Mouse (Mus musculus): ENCODE results near the gene Irf2. TPM values are rescaled to one million over a fixed set of nuclear protein-coding genes. Genes with fewer than 3 reads are reported as not detected.

Gene Irf2
- polyA plus RNA-seq, 1 experiment = 29.9 TPM

DNA sequence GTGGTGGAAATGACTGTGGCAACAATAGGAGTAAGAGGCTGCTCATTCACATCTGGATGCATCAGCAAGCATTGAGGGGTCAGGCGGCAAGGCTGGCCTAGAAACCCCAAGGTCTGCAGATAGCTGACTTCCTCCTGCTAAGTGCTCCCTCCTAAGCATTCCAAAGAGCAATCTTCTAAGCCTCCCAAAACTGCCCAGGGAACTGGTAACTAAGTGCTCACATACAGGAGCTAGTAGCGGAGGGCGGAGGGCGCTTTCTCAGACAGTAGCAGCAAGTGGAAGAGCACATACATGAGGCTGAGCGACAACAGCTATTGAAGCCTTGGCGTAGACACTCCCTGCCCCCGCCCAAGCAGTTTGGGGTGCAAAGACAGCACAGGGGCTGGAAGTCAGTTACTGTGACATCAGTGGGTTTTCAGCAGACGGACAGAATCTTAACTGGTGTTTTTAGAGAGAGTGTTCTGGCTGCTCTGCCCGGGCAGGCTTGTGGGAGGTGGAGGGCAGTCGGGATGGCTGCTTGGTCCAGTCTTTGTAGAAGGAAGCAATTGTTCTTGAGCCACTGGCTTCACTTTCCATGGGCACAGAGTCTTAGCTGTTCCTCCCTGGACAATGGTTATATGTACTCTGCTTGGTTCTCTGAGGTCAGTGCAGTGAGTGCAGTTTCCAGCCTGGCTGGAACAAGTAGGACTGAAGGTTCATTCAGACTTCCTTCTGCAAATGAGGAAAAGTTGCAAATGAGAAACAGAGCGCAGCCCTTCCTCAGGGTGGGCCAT lies 30.1 kb downstream of the Irf2 start:
- no peaks in the 10 kb centered on the region for H3K27me3 ChIP-seq (replicated peaks)
- peaks cover 83% of the 10 kb centered on the region for H3K4me1 ChIP-seq
- H3K9me3 ChIP-seq = peaks cover 4% of the 10 kb centered on the region; the same call in 1 of the 2 replicates
- peak overlapping the region; percentile 53 for H3K4me3 ChIP-seq (replicated peaks)
- TF ChIP-seq FLI1 (IDR thresholded peaks at IDR 0.05; ENCODE audit: low read length) (no peak), GATA1 (IDR thresholded peaks at IDR 0.05; ENCODE audit: borderline replicate concordance, low read length) (no peak)
- peaks cover 78% of the 10 kb centered on the region for H3K36me3 ChIP-seq (replicated peaks; ENCODE audit: low read length)

- Histone ChIP-seq H3K4me3 (replicated peaks) (no peak overlapping the region), H3K27me3 (replicated peaks) (no peaks in the 10 kb centered on the region), H3K9me3 (peaks cover 5% of the 10 kb centered on the region; the same call in 1 of the 2 replicates), H3K36me3 (replicated peaks; ENCODE audit: low read length) (peaks cover 82% of the 10 kb centered on the region), H3K4me1 (peaks cover 75% of the 10 kb centered on the region)
- TF ChIP-seq FLI1 (IDR thresholded peaks at IDR 0.05; ENCODE audit: low read length) (no peak), GATA1 (IDR thresholded peaks at IDR 0.05; ENCODE audit: borderline replicate concordance, low read length) (no peak)
These were observed 31.5 kb downstream of the Irf2 start for GRCm38 (mm10) chr8:46770905-46771516.

- Histone ChIP-seq H3K27me3 (replicated peaks) (no peaks in the 10 kb centered on the region), H3K4me1 (peaks cover 61% of the 10 kb centered on the region), H3K4me3 (replicated peaks) (peak overlapping the region; percentile 19), H3K36me3 (replicated peaks; ENCODE audit: low read length) (peaks cover 75% of the 10 kb centered on the region), H3K9me3 (peaks cover 5% of the 10 kb centered on the region; the same call in 1 of the 2 replicates)
- TF ChIP-seq FLI1 (IDR thresholded peaks at IDR 0.05; ENCODE audit: low read length) = no peak
- TF ChIP-seq GATA1 (IDR thresholded peaks at IDR 0.05; ENCODE audit: borderline replicate concordance, low read length) = no peak
These were observed 33.3 kb downstream of the Irf2 start for GRCm38 (mm10) chr8:46772801-46773200.

- H3K4me1 ChIP-seq = peaks cover 59% of the 10 kb centered on the region
- no peak overlapping the region for H3K4me3 ChIP-seq (replicated peaks)
- H3K27me3 ChIP-seq (replicated peaks) = no peaks in the 10 kb centered on the region
- TF ChIP-seq FLI1 (IDR thresholded peaks at IDR 0.05; ENCODE audit: low read length) (no peak), GATA1 (IDR thresholded peaks at IDR 0.05; ENCODE audit: borderline replicate concordance, low read length) (no peak)
- peaks cover 5% of the 10 kb centered on the region; the same call in 1 of the 2 replicates for H3K9me3 ChIP-seq
- peaks cover 83% of the 10 kb centered on the region for H3K36me3 ChIP-seq (replicated peaks; ENCODE audit: low read length)
These were observed 38.4 kb downstream of the Irf2 start for GRCm38 (mm10) chr8:46777760-46778460.

- no peaks in the 10 kb centered on the region for H3K9me3 ChIP-seq
- no peaks in the 10 kb centered on the region for H3K27me3 ChIP-seq (replicated peaks)
- TF ChIP-seq GATA1 (IDR thresholded peaks at IDR 0.05; ENCODE audit: borderline replicate concordance, low read length) = no peak
- no peak for TF ChIP-seq FLI1 (IDR thresholded peaks at IDR 0.05; ENCODE audit: low read length)
- peaks cover 66% of the 10 kb centered on the region for H3K36me3 ChIP-seq (replicated peaks; ENCODE audit: low read length)
- no peak overlapping the region for H3K4me3 ChIP-seq (replicated peaks)
- H3K4me1 ChIP-seq = peaks cover 74% of the 10 kb centered on the region
These were observed 41.6 kb downstream of the Irf2 start for GRCm38 (mm10) chr8:46781067-46781657.

GRCm38 (mm10) chr8:46782254-46782653 lies 42.7 kb downstream of the Irf2 start:
- H3K4me3 ChIP-seq (replicated peaks) = peak overlapping the region; percentile 38
- no peaks in the 10 kb centered on the region for H3K27me3 ChIP-seq (replicated peaks)
- no peaks in the 10 kb centered on the region for H3K9me3 ChIP-seq
- TF ChIP-seq GATA1 (IDR thresholded peaks at IDR 0.05; ENCODE audit: borderline replicate concordance, low read length) (no peak), FLI1 (IDR thresholded peaks at IDR 0.05; ENCODE audit: low read length) (no peak)
- peaks cover 84% of the 10 kb centered on the region for H3K4me1 ChIP-seq
- H3K36me3 ChIP-seq (replicated peaks; ENCODE audit: low read length) = peaks cover 68% of the 10 kb centered on the region

DNA sequence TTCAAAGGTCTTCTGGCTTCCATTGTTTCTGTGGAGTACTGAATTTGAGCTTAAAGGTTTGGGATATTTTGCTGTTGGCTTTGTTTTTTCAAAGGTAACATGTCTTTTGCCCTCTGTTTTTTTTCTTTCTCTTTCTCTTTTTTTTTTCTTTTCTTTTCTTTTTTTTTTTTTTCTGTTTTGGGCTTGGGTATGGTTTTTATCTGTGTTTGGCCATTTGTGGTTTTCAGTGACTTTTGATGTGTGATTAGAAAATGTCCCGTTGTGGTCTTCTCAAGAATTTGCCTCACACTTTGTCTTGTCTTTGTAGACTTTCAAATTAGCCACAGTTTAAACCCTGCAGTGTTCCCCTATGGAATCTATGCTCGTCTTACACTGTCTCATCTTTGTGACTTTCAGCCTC lies 45.5 kb downstream of the Irf2 start:
- Histone ChIP-seq H3K4me3 (replicated peaks) (no peak overlapping the region), H3K4me1 (peaks cover 93% of the 10 kb centered on the region), H3K36me3 (replicated peaks; ENCODE audit: low read length) (peaks cover 63% of the 10 kb centered on the region), H3K27me3 (replicated peaks) (no peaks in the 10 kb centered on the region), H3K9me3 (no peaks in the 10 kb centered on the region)
- TF ChIP-seq FLI1 (IDR thresholded peaks at IDR 0.05; ENCODE audit: low read length) (no peak), GATA1 (IDR thresholded peaks at IDR 0.05; ENCODE audit: borderline replicate concordance, low read length) (no peak)

DNA sequence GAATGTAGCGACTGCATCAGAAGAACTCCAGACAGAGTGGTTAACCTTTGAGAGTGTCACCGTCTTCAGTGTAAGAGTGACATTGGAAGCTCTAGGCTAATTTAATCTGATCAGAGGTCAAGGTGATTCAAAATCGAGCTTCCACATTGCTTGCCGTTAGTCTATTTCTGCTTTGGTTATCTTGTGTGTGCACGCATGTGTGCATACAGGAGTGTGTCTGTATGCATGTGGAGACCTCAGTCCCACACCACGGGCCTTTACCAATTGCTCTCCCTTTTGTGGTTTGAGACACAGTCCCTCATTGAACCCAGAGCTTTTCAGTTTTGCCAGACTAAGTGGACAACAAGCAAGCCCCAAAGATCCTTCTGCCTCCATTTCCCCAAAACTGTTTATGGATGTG lies 46.4 kb downstream of the Irf2 start:
- Histone ChIP-seq H3K27me3 (replicated peaks) (no peaks in the 10 kb centered on the region), H3K9me3 (no peaks in the 10 kb centered on the region), H3K36me3 (replicated peaks; ENCODE audit: low read length) (peaks cover 56% of the 10 kb centered on the region), H3K4me1 (peaks cover 93% of the 10 kb centered on the region), H3K4me3 (replicated peaks) (no peak overlapping the region)
- TF ChIP-seq FLI1 (IDR thresholded peaks at IDR 0.05; ENCODE audit: low read length) (no peak), GATA1 (IDR thresholded peaks at IDR 0.05; ENCODE audit: borderline replicate concordance, low read length) (no peak)

DNA sequence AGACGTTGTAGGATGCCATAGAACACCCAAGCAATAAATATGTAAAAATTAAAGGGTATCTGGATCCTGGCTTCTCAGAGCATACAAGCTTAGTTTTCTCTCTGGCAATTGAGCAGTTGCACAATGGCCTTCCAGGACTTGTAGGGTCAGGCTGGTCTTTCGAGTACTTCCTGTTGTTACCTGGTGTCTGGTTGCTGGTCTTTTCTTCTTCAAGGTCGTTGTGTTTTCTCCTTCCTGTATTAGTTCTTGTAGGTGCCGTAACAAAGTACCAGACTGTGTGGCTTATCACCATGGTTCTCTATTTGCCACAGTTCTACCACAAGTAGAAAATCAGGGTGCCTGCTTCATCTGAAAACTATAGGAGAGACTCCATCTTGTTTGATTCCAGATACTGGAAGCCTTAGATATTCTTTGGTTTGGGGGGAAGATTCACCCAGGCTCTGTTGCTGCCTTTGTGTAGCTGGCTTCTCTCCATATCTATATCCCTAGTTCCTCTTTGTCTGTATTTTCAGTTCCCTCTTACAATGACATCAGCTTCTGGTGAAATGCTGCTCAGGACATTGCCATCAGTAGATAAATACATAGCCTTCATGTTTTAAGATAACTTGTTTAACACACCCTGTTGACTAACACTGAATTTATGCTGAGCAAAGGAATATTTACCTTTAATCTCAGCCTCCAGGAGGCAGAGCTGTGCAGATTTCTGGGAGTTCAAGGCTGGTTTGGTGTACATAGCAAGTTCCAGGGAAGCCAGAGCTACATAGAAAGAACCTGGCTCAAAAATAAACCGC lies 49.8 kb downstream of the Irf2 start:
- H3K36me3 ChIP-seq (replicated peaks; ENCODE audit: low read length) = peaks cover 52% of the 10 kb centered on the region
- no peaks in the 10 kb centered on the region for H3K9me3 ChIP-seq
- TF ChIP-seq GATA1 (IDR thresholded peaks at IDR 0.05; ENCODE audit: borderline replicate concordance, low read length) = no peak
- TF ChIP-seq FLI1 (IDR thresholded peaks at IDR 0.05; ENCODE audit: low read length) = no peak
- peaks cover 97% of the 10 kb centered on the region for H3K4me1 ChIP-seq
- H3K27me3 ChIP-seq (replicated peaks) = no peaks in the 10 kb centered on the region
- no peak overlapping the region for H3K4me3 ChIP-seq (replicated peaks)
